Mouse (Mus musculus): ENCODE measurements around the gene Gsto2.

GRCm38 (mm10) chr19:47900012-47900411 lies 34.7 kb downstream of the Gsto2 start:
- TF ChIP-seq POLR2A (IDR thresholded peaks at IDR 0.05; ENCODE audit: extremely low read depth, insufficient read depth, low read length): no peak
- TF ChIP-seq CTCF (IDR thresholded peaks at IDR 0.05; ENCODE audit: low read depth, low read length): 0 out of 2 replicates have a peak, but pooled peaks have one; percentile 10

All from liver, adult 2 months (tissue).